In the genomic region with DNA sequence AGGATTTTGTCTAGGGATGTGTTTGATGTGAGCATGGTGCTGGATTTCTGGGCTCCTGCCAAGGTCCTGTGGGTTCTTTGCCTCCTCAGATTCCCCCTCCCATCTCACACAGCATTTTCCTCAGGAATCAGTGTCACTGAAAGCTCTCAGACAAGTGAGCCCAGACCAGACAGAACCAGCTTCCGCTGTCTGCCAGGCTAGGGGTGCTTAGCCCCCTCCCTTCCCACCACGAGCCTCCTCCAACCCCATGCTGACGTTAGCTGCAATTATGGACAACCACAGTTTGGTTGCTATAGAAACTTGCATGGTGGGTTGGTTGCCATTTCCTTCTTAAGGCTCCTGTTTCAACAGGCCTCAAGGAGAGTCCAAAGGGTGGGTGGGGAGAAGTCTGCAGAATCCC, we compare ENCODE assay signal across 9 mouse cellular contexts. TPM values are rescaled to one million over a fixed set of nuclear protein-coding genes. Genes with fewer than 3 reads are reported as not detected.
DNase-seq lines count a peak whose midpoint lies in the region; ATAC-seq lines count a peak whose summit lies in the region.
"Had no signal": no experiment of that assay in that cellular context is flagged by ENCODE, and none has a peak within 500 bp of the region (broad histone marks: within the 10 kb centered on the region; RNA-seq: fewer than 3 reads in every experiment).

No protein-coding gene starts in this region.

- H3K4me1 ChIP-seq in lung, embryonic 16.5 days (replicated peaks; ENCODE audit: control insufficient read depth, insufficient read depth, low read length) = peaks cover 3% of the 10 kb centered on the region; the same call in 1 of the 2 replicates
- no peaks in the 10 kb centered on the region for H3K4me1 ChIP-seq in embryonic facial prominence, embryonic 11.5 days (ENCODE audit: control insufficient read depth, insufficient read depth, low read length)
- H3K4me1 ChIP-seq in hindbrain, embryonic 13.5 days (replicated peaks) = peaks cover 8% of the 10 kb centered on the region

- no peak overlapping the region for H3K27ac ChIP-seq in lung, embryonic 16.5 days (ENCODE audit: low read length)
- H3K27ac ChIP-seq in embryonic facial prominence, embryonic 11.5 days (replicated peaks; ENCODE audit: low read depth, low read length) = no peak overlapping the region
- H3K27ac ChIP-seq in hindbrain, embryonic 13.5 days = no peak overlapping the region

- no peaks in the 10 kb centered on the region for H3K36me3 ChIP-seq in lung, embryonic 16.5 days (ENCODE audit: control insufficient read depth, insufficient read depth, low read length)
- H3K36me3 ChIP-seq in embryonic facial prominence, embryonic 11.5 days (replicated peaks; ENCODE audit: control insufficient read depth, insufficient read depth, low read depth, low read length) = no peaks in the 10 kb centered on the region
- H3K36me3 ChIP-seq in hindbrain, embryonic 13.5 days = no peaks in the 10 kb centered on the region

- WGBS in lung, embryonic 16.5 days = 31% methylated on average over 3 of the region's 3 CpGs
- 26% methylated on average over 3 of the region's 3 CpGs for WGBS in embryonic facial prominence, embryonic 11.5 days
- 24% methylated on average over 3 of the region's 3 CpGs for WGBS in hindbrain, embryonic 13.5 days

- no peak overlapping the region for H3K4me2 ChIP-seq in lung, embryonic 16.5 days (ENCODE audit: low read depth, low read length)
- no peak overlapping the region for H3K4me2 ChIP-seq in embryonic facial prominence, embryonic 11.5 days (ENCODE audit: low read depth, low read length)
- no peak overlapping the region for H3K4me2 ChIP-seq in hindbrain, embryonic 13.5 days

- no peaks in the 10 kb centered on the region for H3K9me3 ChIP-seq in lung, embryonic 16.5 days (ENCODE audit: control insufficient read depth, low read length)
- no peaks in the 10 kb centered on the region for H3K9me3 ChIP-seq in embryonic facial prominence, embryonic 11.5 days (replicated peaks; ENCODE audit: control insufficient read depth, low read length)
- no peaks in the 10 kb centered on the region for H3K9me3 ChIP-seq in hindbrain, embryonic 13.5 days

- H3K9ac ChIP-seq in lung, embryonic 16.5 days (ENCODE audit: low read length) = no peak overlapping the region
- H3K9ac ChIP-seq in embryonic facial prominence, embryonic 11.5 days (replicated peaks; ENCODE audit: low read length) = no peak overlapping the region
- H3K9ac ChIP-seq in hindbrain, embryonic 13.5 days = no peak overlapping the region

- no peak for DNase-seq in lung, postnatal 4 days
- DNase-seq in embryonic facial prominence, embryonic 11.5 days (ENCODE audit: low spot score) = peak; percentile 55
- DNase-seq in retina, postnatal 1 day = peak; percentile 40
- no peak for DNase-seq in gastrocnemius, adult 18-20 months (ENCODE audit: low spot score)
- no peak for DNase-seq in cerebellum, adult 9-10 months
- no peak for DNase-seq in gastrocnemius, postnatal 4 days (ENCODE audit: low spot score in 2 of 2)
- DNase-seq: lung, adult 18-20 months had no signal

- ATAC-seq in lung, embryonic 16.5 days (ENCODE audit: low read depth) = peak; percentile 23; the same call in 1 of the 2 replicates
- ATAC-seq in embryonic facial prominence, embryonic 11.5 days (replicated peaks; ENCODE audit: insufficient number of reproducible peaks, low FRiP score, low TSS enrichment, low read depth) = peak; percentile 74
- peak; percentile 80 for ATAC-seq in hindbrain, embryonic 13.5 days (ENCODE audit: low FRiP score)

- no peak overlapping the region for H3K4me3 ChIP-seq in lung, embryonic 16.5 days (ENCODE audit: low read length)
- H3K4me3 ChIP-seq in embryonic facial prominence, embryonic 11.5 days (ENCODE audit: low read depth, low read length) = no peak overlapping the region
- H3K4me3 ChIP-seq in hindbrain, embryonic 13.5 days = no peak overlapping the region

- H3K27me3 ChIP-seq in lung, embryonic 16.5 days (ENCODE audit: control insufficient read depth, insufficient read depth, low read depth, low read length) = no peaks in the 10 kb centered on the region
- H3K27me3 ChIP-seq in embryonic facial prominence, embryonic 11.5 days (ENCODE audit: control insufficient read depth, insufficient read depth, low read length) = no peaks in the 10 kb centered on the region
- no peaks in the 10 kb centered on the region for H3K27me3 ChIP-seq in hindbrain, embryonic 13.5 days

RNA-seq across cellular contexts. Expression of a gene that starts 39.3 kb away (rescaled TPM):
- 138 and 142 TPM in 2 replicates for polyA plus RNA-seq in lung, embryonic 16.5 days (2015; fragmentation: Nextera tagmentation; extraction: Ambion mirVana)
- polyA plus RNA-seq in embryonic facial prominence, embryonic 11.5 days (2014; fragmentation: Nextera tagmentation; extraction: Ambion mirVana) = 312 and 320 TPM in 2 replicates
- polyA plus RNA-seq in hindbrain, embryonic 13.5 days (2015; fragmentation: Nextera tagmentation; extraction: Ambion mirVana) = 148 and 155 TPM in 2 replicates
- total RNA-seq in gastrocnemius, adult 18-20 months (2021) = 100 to 1,000 TPM; 113 to 121 TPM
- total RNA-seq in gastrocnemius, postnatal 4 days (2021) = 100 to 1,000 TPM; 126 to 127 TPM

Comparison
In these comparisons a context has a peak if more than half of its experiments do, and no peak if none do; other contexts are left out.
1. ATAC-seq: peak in every context shown above with its lines; median percentile 80 in hindbrain, embryonic 13.5 days; 74 in embryonic facial prominence, embryonic 11.5 days; 23 in lung, embryonic 16.5 days.
2. DNase-seq: peak in embryonic facial prominence, embryonic 11.5 days (single experiment) and retina, postnatal 1 day (single experiment); none in lung, postnatal 4 days (0 of 2), gastrocnemius, adult 18-20 months (single experiment), cerebellum, adult 9-10 months (single experiment) and gastrocnemius, postnatal 4 days (0 of 2).